Mouse (Mus musculus) E14TG2a.4 (cell line): ENCODE measurements around the gene Ankfn1.

Source experiments
- CTCF ChIP-seq: conservative IDR thresholded peaks from 2 replicates; pipeline ENCODE4 v1.5.1; 2014; ENCODE audit warnings: low read length
- NANOG ChIP-seq: IDR thresholded peaks from 2 replicates; pipeline ENCODE4 v1.6.1; 2014; ENCODE audit warnings: borderline replicate concordance, low read length, mixed read lengths
- POU5F1 ChIP-seq: IDR thresholded peaks from 2 replicates; pipeline ENCODE4 v1.6.1; 2014; ENCODE audit warnings: low read length, borderline replicate concordance

- TF ChIP-seq CTCF (no peak), POU5F1 (no peak), NANOG (no peak)
These were observed 174.5 kb downstream of the Ankfn1 start for GRCm38 (mm10) chr11:89602966-89603365.
